Mouse (Mus musculus): ENCODE data around the gene Ccdc9. TPM values are rescaled to one million over a fixed set of nuclear protein-coding genes. Genes with fewer than 3 reads are reported as not detected.
"Not testable (repeated sequence)": the region's sequence is repeated elsewhere in the genome, so short reads cannot be mapped to it uniquely, and the experiment has no call there.

The Ccdc9 gene
- polyA plus RNA-seq, 1 experiment, result 66.0 TPM

- peaks cover 9% of the 10 kb centered on the region for H3K4me1 ChIP-seq (ENCODE audit: control insufficient read depth, insufficient read depth, low read length)
- TF ChIP-seq CTCF (IDR thresholded peaks at IDR 0.05; ENCODE audit: borderline replicate concordance, insufficient read depth, low read length), result no peak
- TF ChIP-seq POLR2A (IDR thresholded peaks at IDR 0.05; ENCODE audit: low read depth, low read length), result 0 out of 2 replicates have a peak, but pooled peaks have one; percentile 93
- peak overlapping the region; percentile 91 for H3K27ac ChIP-seq (ENCODE audit: insufficient read depth, low read length)
- no peak overlapping the region for H3K4me3 ChIP-seq (ENCODE audit: insufficient read depth, low read length)
Measured at GRCm38 (mm10) chr7:16308555-16309317, 22.1 kb upstream of the Ccdc9 start.

DNA sequence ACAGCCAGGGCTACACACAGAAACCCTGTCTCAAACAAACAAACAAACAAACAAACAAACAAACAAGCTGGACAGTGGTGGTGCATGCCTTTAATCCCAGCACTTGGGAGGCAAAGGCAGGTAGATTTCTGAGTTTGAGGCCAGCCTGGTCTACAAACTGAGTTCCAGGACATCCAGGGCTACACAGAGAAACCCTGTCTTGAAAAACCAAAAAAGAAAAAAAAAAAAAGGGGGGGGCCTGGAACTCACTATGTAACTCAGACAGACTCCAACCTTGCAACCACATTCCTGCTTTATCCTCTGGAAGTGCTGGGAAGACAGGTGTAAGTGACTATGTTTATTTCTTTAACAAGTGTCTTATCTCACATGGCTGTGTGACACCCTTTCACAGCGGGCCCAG, 21.5 kb upstream of the Ccdc9 start, which contains the start of gene Bbc3:
Bbc3 (plus strand) TSS at position 301 of the 400 bp plus-strand sequence.
- H3K4me3 ChIP-seq (ENCODE audit: insufficient read depth, low read length); H3K4me1 ChIP-seq (ENCODE audit: control insufficient read depth, insufficient read depth, low read length): not testable (repeated sequence)
- peak within 1 kb of the TSS; percentile 91 for H3K27ac ChIP-seq (ENCODE audit: insufficient read depth, low read length)

GRCm38 (mm10) chr7:16307141-16307540, 20.5 kb upstream of the Ccdc9 start:
- not testable (repeated sequence) for H3K4me3 ChIP-seq (ENCODE audit: insufficient read depth, low read length); H3K27ac ChIP-seq (ENCODE audit: insufficient read depth, low read length); H3K4me1 ChIP-seq (ENCODE audit: control insufficient read depth, insufficient read depth, low read length)

DNA sequence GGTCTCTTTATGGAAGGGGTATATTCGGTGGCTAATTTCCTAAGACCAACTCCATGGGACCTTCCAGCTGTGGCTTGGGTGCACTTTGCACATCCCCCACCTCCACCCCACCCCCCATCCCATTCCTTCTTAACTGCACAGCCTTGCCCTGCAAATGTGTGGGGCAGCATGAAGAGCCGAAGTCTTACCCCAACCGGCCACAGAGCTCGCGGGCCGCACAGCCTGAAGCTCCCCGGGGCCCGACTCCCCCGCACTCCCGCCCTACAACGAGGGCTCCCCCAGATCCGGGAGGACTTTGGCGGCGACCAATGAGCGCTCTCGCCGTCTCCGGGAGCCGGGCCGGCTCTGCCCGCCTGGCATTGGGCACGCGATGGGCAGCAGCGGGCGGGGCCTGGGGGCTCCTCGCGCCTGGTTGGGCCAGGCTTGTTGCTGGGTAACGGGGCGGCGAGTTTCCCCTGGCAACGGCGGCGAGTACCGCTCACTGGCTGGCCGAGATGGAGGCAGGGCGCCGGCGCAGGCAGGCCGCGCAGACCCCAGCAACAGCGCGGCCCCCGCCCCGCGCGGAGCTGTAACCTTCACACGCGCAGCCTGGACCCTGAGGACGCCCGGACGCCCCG, 12.9 kb upstream of the Ccdc9 start:
- Histone ChIP-seq H3K27ac (ENCODE audit: insufficient read depth, low read length) (peak overlapping the region; percentile 61), H3K4me1 (ENCODE audit: control insufficient read depth, insufficient read depth, low read length) (peaks cover 13% of the 10 kb centered on the region), H3K4me3 (ENCODE audit: insufficient read depth, low read length) (peak overlapping the region; percentile 58)
- TF ChIP-seq POLR2A (IDR thresholded peaks at IDR 0.05; ENCODE audit: low read depth, low read length), result peak; percentile 68
- no peak for TF ChIP-seq CTCF (IDR thresholded peaks at IDR 0.05; ENCODE audit: borderline replicate concordance, insufficient read depth, low read length)

- Histone ChIP-seq H3K4me3 (ENCODE audit: insufficient read depth, low read length) (peak overlapping the region; percentile 30), H3K27ac (ENCODE audit: insufficient read depth, low read length) (peak overlapping the region; percentile 61)
Measured at GRCm38 (mm10) chr7:16298927-16299326, 12.3 kb upstream of the Ccdc9 start.

GRCm38 (mm10) chr7:16297616-16298015, 11.0 kb upstream of the Ccdc9 start:
- TF ChIP-seq POLR2A (IDR thresholded peaks at IDR 0.05; ENCODE audit: low read depth, low read length) (0 out of 2 replicates have a peak, but pooled peaks have one; percentile 7), CTCF (IDR thresholded peaks at IDR 0.05; ENCODE audit: borderline replicate concordance, insufficient read depth, low read length) (no peak)

More at GRCm38 (mm10) chr7:16298927-16299326, 12.3 kb upstream of the Ccdc9 start:
- TF ChIP-seq CTCF (IDR thresholded peaks at IDR 0.05; ENCODE audit: borderline replicate concordance, insufficient read depth, low read length) (no peak), POLR2A (IDR thresholded peaks at IDR 0.05; ENCODE audit: low read depth, low read length) (no peak)
- H3K4me1 ChIP-seq (ENCODE audit: control insufficient read depth, insufficient read depth, low read length), result peaks cover 13% of the 10 kb centered on the region

DNA sequence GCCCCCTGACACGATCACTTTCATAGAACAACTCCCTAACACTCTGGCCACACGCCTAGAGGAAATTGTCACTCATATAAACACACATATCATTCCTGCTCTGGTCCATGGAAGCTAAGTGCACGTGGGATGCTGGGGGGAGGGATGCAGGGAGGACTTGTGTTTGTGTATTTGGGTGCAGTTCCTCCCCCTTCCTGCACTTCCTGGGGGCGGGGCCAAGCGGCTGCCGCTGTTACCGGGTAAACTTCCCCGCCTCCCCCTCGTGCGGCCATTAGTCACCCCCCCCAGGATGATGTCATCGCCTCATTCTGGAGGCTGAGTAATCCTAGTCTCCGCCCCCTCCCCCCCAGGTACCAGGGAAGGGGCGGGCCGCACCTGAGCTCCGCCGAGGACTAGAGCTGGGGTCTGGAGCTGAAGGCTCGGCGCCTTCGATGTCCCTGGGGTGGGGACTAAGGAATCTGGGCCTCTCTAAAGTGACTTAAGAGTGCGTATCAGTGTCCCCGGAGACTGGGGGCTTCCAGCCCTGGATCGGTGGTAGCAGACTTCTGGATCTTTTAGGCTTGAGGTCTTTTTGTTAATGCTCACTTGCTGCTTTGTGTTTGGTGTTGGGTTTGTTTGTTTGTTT, 10.3 kb upstream of the Ccdc9 start:
- Histone ChIP-seq H3K27ac (ENCODE audit: insufficient read depth, low read length) (peak overlapping the region; percentile 99), H3K4me3 (ENCODE audit: insufficient read depth, low read length) (peak overlapping the region; percentile 25), H3K4me1 (ENCODE audit: control insufficient read depth, insufficient read depth, low read length) (peaks cover 13% of the 10 kb centered on the region)
- TF ChIP-seq CTCF (IDR thresholded peaks at IDR 0.05; ENCODE audit: borderline replicate concordance, insufficient read depth, low read length) (no peak), POLR2A (IDR thresholded peaks at IDR 0.05; ENCODE audit: low read depth, low read length) (0 out of 2 replicates have a peak, but pooled peaks have one; percentile 28)

More at GRCm38 (mm10) chr7:16297616-16298015, 11.0 kb upstream of the Ccdc9 start:
- Histone ChIP-seq H3K4me3 (ENCODE audit: insufficient read depth, low read length) (no peak overlapping the region), H3K27ac (ENCODE audit: insufficient read depth, low read length) (peak overlapping the region; percentile 91), H3K4me1 (ENCODE audit: control insufficient read depth, insufficient read depth, low read length) (peaks cover 13% of the 10 kb centered on the region)

GRCm38 (mm10) chr7:16296146-16296545, 9.6 kb upstream of the Ccdc9 start:
- TF ChIP-seq CTCF (IDR thresholded peaks at IDR 0.05; ENCODE audit: borderline replicate concordance, insufficient read depth, low read length) (no peak), POLR2A (IDR thresholded peaks at IDR 0.05; ENCODE audit: low read depth, low read length) (no peak)
- no peak overlapping the region for H3K4me3 ChIP-seq (ENCODE audit: insufficient read depth, low read length)
- peaks cover 13% of the 10 kb centered on the region for H3K4me1 ChIP-seq (ENCODE audit: control insufficient read depth, insufficient read depth, low read length)
- peak overlapping the region; percentile 99 for H3K27ac ChIP-seq (ENCODE audit: insufficient read depth, low read length)

GRCm38 (mm10) chr7:16295321-16295900, 8.8 kb upstream of the Ccdc9 start:
- Histone ChIP-seq H3K27ac (ENCODE audit: insufficient read depth, low read length) (peak overlapping the region; percentile 99), H3K4me3 (ENCODE audit: insufficient read depth, low read length) (peak overlapping the region; percentile 31; the same call in 1 of the 2 replicates), H3K4me1 (ENCODE audit: control insufficient read depth, insufficient read depth, low read length) (peaks cover 13% of the 10 kb centered on the region)
- TF ChIP-seq POLR2A (IDR thresholded peaks at IDR 0.05; ENCODE audit: low read depth, low read length), result peak; percentile 64
- no peak for TF ChIP-seq CTCF (IDR thresholded peaks at IDR 0.05; ENCODE audit: borderline replicate concordance, insufficient read depth, low read length)
